Comparison of ENCODE assay signal across 16 mouse cellular contexts in genomic region chr13:69002631-69003030, GRCm38 (mm10). TPM values are rescaled to one million over a fixed set of nuclear protein-coding genes. Genes with fewer than 3 reads are reported as not detected.
DNase-seq lines count a peak whose midpoint lies in the region; ATAC-seq and TF ChIP-seq lines count a peak whose summit lies in the region.
"Had no signal": no experiment of that assay in that cellular context is flagged by ENCODE, and none has a peak within 500 bp of the region (broad histone marks: within the 10 kb centered on the region; RNA-seq: fewer than 3 reads in every experiment).

No protein-coding gene starts in this region.

- H3K4me1 ChIP-seq in intestine, embryonic 15.5 days (replicated peaks): 0 out of 2 replicates have a peak, but pooled peaks cover 9% of the 10 kb centered on the region
- peaks cover 4% of the 10 kb centered on the region; the same call in 1 of the 2 replicates for H3K4me1 ChIP-seq in liver, postnatal 0 days (ENCODE audit: insufficient read depth)
- no peaks in the 10 kb centered on the region for H3K4me1 ChIP-seq in forebrain, postnatal 0 days (ENCODE audit: insufficient read depth)
- peaks cover 17% of the 10 kb centered on the region for H3K4me1 ChIP-seq in hindbrain, embryonic 12.5 days

- no peak overlapping the region for H3K4me3 ChIP-seq in layer of hippocampus, adult 2 months
- H3K4me3 ChIP-seq in intestine, embryonic 15.5 days (replicated peaks): no peak overlapping the region
- 0 out of 2 replicates have a peak overlapping the region, but pooled peaks have one; percentile 7 for H3K4me3 ChIP-seq in liver, postnatal 0 days (ENCODE audit: low read depth, low read length)
- H3K4me3 ChIP-seq in forebrain, postnatal 0 days (ENCODE audit: low read depth, low read length): no peak overlapping the region
- no peak overlapping the region for H3K4me3 ChIP-seq in hindbrain, embryonic 12.5 days
- H3K4me3 ChIP-seq: embryonic facial prominence, embryonic 12.5 days; heart, embryonic 13.5 days had no signal

- TF ChIP-seq CTCF in layer of hippocampus, adult 2 months (conservative IDR thresholded peaks at IDR 0.05): no peak
- no peak for TF ChIP-seq CTCF in liver, postnatal 0 days (IDR thresholded peaks at IDR 0.05; ENCODE audit: low read depth)
- TF ChIP-seq CTCF in forebrain, postnatal 0 days (IDR thresholded peaks at IDR 0.05; ENCODE audit: low read depth): no peak

- DNase-seq in layer of hippocampus, adult 2 months (ENCODE audit: low spot score in 2 of 2): no peak
- DNase-seq in layer of hippocampus, postnatal 36 days: no peak
- peak; percentile 84 for DNase-seq in large intestine, adult 2 months (ENCODE audit: low read depth, low spot score)
- DNase-seq in liver, postnatal 0 days: peak; percentile 64
- no peak for DNase-seq in thymus, postnatal 10 days (ENCODE audit: low spot score in 2 of 2)
- no peak for DNase-seq in forebrain, postnatal 0 days
- DNase-seq: cerebellum, adult 11-12 months; heart, postnatal 36 days had no signal

- H3K27ac ChIP-seq in layer of hippocampus, adult 2 months: peak overlapping the region; percentile 37
- no peak overlapping the region for H3K27ac ChIP-seq in intestine, embryonic 15.5 days
- H3K27ac ChIP-seq in liver, postnatal 0 days (ENCODE audit: low read depth): peak overlapping the region; percentile 74; the same call in 1 of the 2 replicates
- H3K27ac ChIP-seq in forebrain, postnatal 0 days (ENCODE audit: low read depth, low read length): no peak overlapping the region
- no peak overlapping the region for H3K27ac ChIP-seq in hindbrain, embryonic 12.5 days
- H3K27ac ChIP-seq: embryonic facial prominence, embryonic 12.5 days; heart, embryonic 13.5 days had no signal

- H3K9ac ChIP-seq in intestine, embryonic 15.5 days: no peak overlapping the region
- no peak overlapping the region for H3K9ac ChIP-seq in liver, postnatal 0 days (replicated peaks)
- H3K9ac ChIP-seq in forebrain, postnatal 0 days: no peak overlapping the region
- no peak overlapping the region for H3K9ac ChIP-seq in hindbrain, embryonic 12.5 days
- H3K9ac ChIP-seq: embryonic facial prominence, embryonic 12.5 days; heart, embryonic 13.5 days had no signal

- H3K4me2 ChIP-seq in intestine, embryonic 15.5 days (replicated peaks): no peak overlapping the region
- peak overlapping the region; percentile 50 for H3K4me2 ChIP-seq in liver, postnatal 0 days (ENCODE audit: low read depth, low read length)
- no peak overlapping the region for H3K4me2 ChIP-seq in forebrain, postnatal 0 days (ENCODE audit: low read depth)
- H3K4me2 ChIP-seq in hindbrain, embryonic 12.5 days (replicated peaks): no peak overlapping the region
- H3K4me2 ChIP-seq: embryonic facial prominence, embryonic 12.5 days; heart, embryonic 13.5 days had no signal

- 52% methylated on average over 5 of the region's 5 CpGs for WGBS in intestine, embryonic 15.5 days
- WGBS in large intestine, adult 2 months: 29% methylated on average over 5 of the region's 5 CpGs
- WGBS in liver, postnatal 0 days (ENCODE audit: insufficient replicate concordance): 47% methylated on average over 5 of the region's 5 CpGs
- WGBS in forebrain, postnatal 0 days: 74% methylated on average over 5 of the region's 5 CpGs
- WGBS in hindbrain, embryonic 12.5 days: 79% methylated on average over 5 of the region's 5 CpGs

- TF ChIP-seq EP300 in liver, postnatal 0 days (IDR thresholded peaks at IDR 0.05; ENCODE audit: low read depth): no peak

- H3K27me3 ChIP-seq in intestine, embryonic 15.5 days (replicated peaks): no peaks in the 10 kb centered on the region; the same call in 1 of the 2 replicates
- H3K27me3 ChIP-seq in liver, postnatal 0 days (ENCODE audit: insufficient read depth, low read length): peaks cover 20% of the 10 kb centered on the region
- no peaks in the 10 kb centered on the region for H3K27me3 ChIP-seq in forebrain, postnatal 0 days (ENCODE audit: insufficient read depth, low read length)
- H3K27me3 ChIP-seq in hindbrain, embryonic 12.5 days: peaks cover 16% of the 10 kb centered on the region

- no peaks in the 10 kb centered on the region for H3K36me3 ChIP-seq in intestine, embryonic 15.5 days
- H3K36me3 ChIP-seq in liver, postnatal 0 days (replicated peaks; ENCODE audit: insufficient read depth, low read length): no peaks in the 10 kb centered on the region
- H3K36me3 ChIP-seq in forebrain, postnatal 0 days (ENCODE audit: insufficient read depth): no peaks in the 10 kb centered on the region
- H3K36me3 ChIP-seq in hindbrain, embryonic 12.5 days: no peaks in the 10 kb centered on the region
- H3K36me3 ChIP-seq: embryonic facial prominence, embryonic 12.5 days; heart, embryonic 13.5 days had no signal

- peak; percentile 50 for ATAC-seq in intestine, embryonic 15.5 days
- peak; percentile 92 for ATAC-seq in liver, postnatal 0 days
- ATAC-seq in forebrain, postnatal 0 days: no peak
- no peak for ATAC-seq in hindbrain, embryonic 12.5 days (ENCODE audit: low FRiP score)
- ATAC-seq: activated CD4-positive, CD25-positive, alpha-beta regulatory T cell, adult 4 months; Patski had no signal

- no peaks in the 10 kb centered on the region for H3K9me3 ChIP-seq in intestine, embryonic 15.5 days
- H3K9me3 ChIP-seq in liver, postnatal 0 days (ENCODE audit: low read length): no peaks in the 10 kb centered on the region
- H3K9me3 ChIP-seq in forebrain, postnatal 0 days (ENCODE audit: low read length): no peaks in the 10 kb centered on the region
- no peaks in the 10 kb centered on the region for H3K9me3 ChIP-seq in hindbrain, embryonic 12.5 days (replicated peaks)
- H3K9me3 ChIP-seq: embryonic facial prominence, embryonic 12.5 days; heart, embryonic 13.5 days had no signal

RNA-seq across cellular contexts. Expression of gene Adcy2, which starts 3.3 kb away (rescaled TPM):
- 100 to 1,000 TPM; 116 TPM for total RNA-seq in layer of hippocampus, adult 2 months (2021)
- total RNA-seq in layer of hippocampus, postnatal 36 days (2021): 100 to 1,000 TPM in 1 of 2 experiments, 10 to 100 TPM in 1; 66.3 to 110 TPM
- 4.7 and 4.8 TPM in 2 replicates for polyA plus RNA-seq in intestine, embryonic 15.5 days (2015; fragmentation: Nextera tagmentation; extraction: Ambion mirVana)
- 0.61 and 0.67 TPM in 2 replicates for polyA plus RNA-seq in large intestine, adult 2 months (2012; rRNA removed)
- polyA plus RNA-seq in liver, postnatal 0 days (2015; fragmentation: Nextera tagmentation; extraction: Ambion mirVana): 0.31 and 0.44 TPM in 2 replicates
- 28.5 and 32.8 TPM in 2 replicates for total RNA-seq in forebrain, postnatal 0 days (2014; rRNA removed)
- polyA plus RNA-seq in forebrain, postnatal 0 days (2015; fragmentation: Nextera tagmentation; extraction: Ambion mirVana): 9.2 and 11.3 TPM in 2 replicates
- polyA plus RNA-seq in hindbrain, embryonic 12.5 days (2016; fragmentation: Nextera tagmentation; extraction: Ambion mirVana): 6.5 and 7.0 TPM in 2 replicates
- total RNA-seq: MEL had no signal
- polyA plus RNA-seq: activated CD4-positive, CD25-positive, alpha-beta regulatory T cell, adult 4 months; C2C12 had no signal

Comparison
In these comparisons a context has a peak if more than half of its experiments do, and no peak if none do; other contexts are left out.
1. DNase-seq: peak in large intestine, adult 2 months (single experiment) and liver, postnatal 0 days (single experiment); none in layer of hippocampus, adult 2 months (0 of 2), layer of hippocampus, postnatal 36 days (0 of 2), thymus, postnatal 10 days (0 of 2) and forebrain, postnatal 0 days (single experiment).
2. H3K27ac ChIP-seq: peak in layer of hippocampus, adult 2 months (single experiment) and liver, postnatal 0 days (single experiment); none in intestine, embryonic 15.5 days (single experiment), forebrain, postnatal 0 days (single experiment) and hindbrain, embryonic 12.5 days (single experiment).
3. ATAC-seq: peak in intestine, embryonic 15.5 days (single experiment) and liver, postnatal 0 days (single experiment); none in forebrain, postnatal 0 days (single experiment) and hindbrain, embryonic 12.5 days (single experiment).